In genomic region chr11:59263870-59264563, GRCm38 (mm10) we compare ENCODE assay signal across 8 mouse cellular contexts. TPM values are rescaled to one million over a fixed set of nuclear protein-coding genes. Genes with fewer than 3 reads are reported as not detected.
DNase-seq lines count a peak whose midpoint lies in the region; ATAC-seq and TF ChIP-seq lines count a peak whose summit lies in the region.

No protein-coding gene starts in this region.

- TF ChIP-seq CTCF in thymus, adult 2 months (IDR thresholded peaks at IDR 0.05; ENCODE audit: borderline replicate concordance, control insufficient read depth, extremely low read depth, insufficient read depth, low read length, poor library complexity), result no peak

- peak overlapping the region; percentile 33 for H3K9ac ChIP-seq in stomach, embryonic 14.5 days (replicated peaks; ENCODE audit: low read depth, low read length)

- TF ChIP-seq POLR2A in thymus, adult 2 months (IDR thresholded peaks at IDR 0.05; ENCODE audit: control insufficient read depth, extremely low read depth, insufficient read depth, low read length, poor library complexity), result no peak

- under 1% methylated on average over 56 of the region's 56 CpGs for WGBS in stomach, embryonic 14.5 days
- WGBS in thymus, adult 2 months, result 4% methylated on average over 56 of the region's 56 CpGs

- peak overlapping the region; percentile 95 for H3K4me2 ChIP-seq in stomach, embryonic 14.5 days (replicated peaks; ENCODE audit: low read depth, low read length)

- H3K27me3 ChIP-seq in stomach, embryonic 14.5 days (ENCODE audit: control insufficient read depth, insufficient read depth, low read length), result peaks cover 17% of the 10 kb centered on the region
- peaks cover 15% of the 10 kb centered on the region for H3K27me3 ChIP-seq in thymus, adult 2 months (ENCODE audit: control insufficient read depth, insufficient read depth, low read length)

- intact Hi-C loops in left cerebral cortex, postnatal 10 days (cut with DNase I), result no loop called here

- DNase-seq in left cerebral cortex, postnatal 10 days (ENCODE audit: extremely low spot score in 1 of 2, low spot score in 2 of 2), result peak; percentile 20 to 74
- no peak for DNase-seq in left cerebral cortex, adult 8-10 months (ENCODE audit: low spot score in 2 of 2)
- peak; percentile 80 for DNase-seq in embryo, embryonic 11 days
- peak; percentile 55 for DNase-seq in heart, postnatal 4 days
- peak; percentile 27 to 31 for DNase-seq in layer of hippocampus, postnatal 36 days
- DNase-seq in lung, postnatal 4 days, result peak; percentile 74 to 87
- no peak for DNase-seq in thymus, adult 2 months

- H3K27ac ChIP-seq in stomach, embryonic 14.5 days (ENCODE audit: low read length), result no peak overlapping the region
- no peak overlapping the region for H3K27ac ChIP-seq in thymus, adult 2 months (ENCODE audit: control insufficient read depth, insufficient read depth, low read length)

- ATAC-seq in stomach, embryonic 14.5 days (ENCODE audit: insufficient number of reproducible peaks, insufficient read depth, low FRiP score, low read depth), result peak; percentile 58

- H3K4me1 ChIP-seq in stomach, embryonic 14.5 days (ENCODE audit: control insufficient read depth, insufficient read depth, low read length), result peaks cover 3% of the 10 kb centered on the region; the same call in 1 of the 2 replicates
- no peaks in the 10 kb centered on the region for H3K4me1 ChIP-seq in thymus, adult 2 months (replicated peaks; ENCODE audit: control insufficient read depth, insufficient read depth, low read length)

- peak overlapping the region; percentile 52 for H3K4me3 ChIP-seq in stomach, embryonic 14.5 days (ENCODE audit: low read depth, low read length)
- H3K4me3 ChIP-seq in thymus, adult 2 months (ENCODE audit: control insufficient read depth, insufficient read depth, low read length), result no peak overlapping the region

- H3K9me3 ChIP-seq in stomach, embryonic 14.5 days (ENCODE audit: control insufficient read depth, low read depth, low read length), result no peaks in the 10 kb centered on the region; the same call in 1 of the 2 replicates

- H3K36me3 ChIP-seq in stomach, embryonic 14.5 days (ENCODE audit: control insufficient read depth, insufficient read depth, low read length), result no peaks in the 10 kb centered on the region
- H3K36me3 ChIP-seq in thymus, adult 2 months (ENCODE audit: control insufficient read depth, insufficient read depth, low read length), result no peaks in the 10 kb centered on the region

RNA-seq across cellular contexts. Expression of gene Wnt3a, which starts 26.5 kb away (rescaled TPM):
- total RNA-seq in left cerebral cortex, postnatal 10 days (2021), result not detected
- not detected for total RNA-seq in left cerebral cortex, adult 8-10 months (2022)
- total RNA-seq in heart, postnatal 4 days (2021), result not detected
- total RNA-seq in layer of hippocampus, postnatal 36 days (2021), result not detected
- polyA plus RNA-seq in stomach, embryonic 14.5 days (2014; fragmentation: Nextera tagmentation; extraction: Ambion mirVana), result not detected in 2 replicates
- 0.28 TPM in 1 of 2 replicates, not detected in the other for polyA plus RNA-seq in thymus, adult 2 months (2012; rRNA removed)

RNA-seq across cellular contexts. Expression of gene Arf1, which starts 35.9 kb away (rescaled TPM):
- total RNA-seq in left cerebral cortex, postnatal 10 days (2021), result 100 to 1,000 TPM; 433 to 443 TPM
- 100 to 1,000 TPM; 419 to 439 (median 436) TPM for total RNA-seq in left cerebral cortex, adult 8-10 months (2022)
- total RNA-seq in heart, postnatal 4 days (2021), result 100 to 1,000 TPM; 389 to 395 TPM
- total RNA-seq in layer of hippocampus, postnatal 36 days (2021), result 100 to 1,000 TPM; 489 to 533 TPM
- polyA plus RNA-seq in stomach, embryonic 14.5 days (2014; fragmentation: Nextera tagmentation; extraction: Ambion mirVana), result 655 and 669 TPM in 2 replicates
- polyA plus RNA-seq in thymus, adult 2 months (2012; rRNA removed), result 503 and 561 TPM in 2 replicates

RNA-seq across cellular contexts. Expression of gene Wnt9a, which starts 42.7 kb away (rescaled TPM):
- 10 to 100 TPM; 14.0 to 15.2 TPM for total RNA-seq in left cerebral cortex, postnatal 10 days (2021)
- total RNA-seq in left cerebral cortex, adult 8-10 months (2022), result 10 to 100 TPM; 14.1 to 15.6 (median 14.9) TPM
- 1 to 10 TPM; 5.6 to 5.7 TPM for total RNA-seq in heart, postnatal 4 days (2021)
- 1 to 10 TPM; 3.1 to 3.6 TPM for total RNA-seq in layer of hippocampus, postnatal 36 days (2021)
- 2.3 and 3.1 TPM in 2 replicates for polyA plus RNA-seq in stomach, embryonic 14.5 days (2014; fragmentation: Nextera tagmentation; extraction: Ambion mirVana)
- 1.3 and 2.2 TPM in 2 replicates for polyA plus RNA-seq in thymus, adult 2 months (2012; rRNA removed)

RNA-seq across cellular contexts. Expression of gene 2310033P09Rik, which starts 55.9 kb away (rescaled TPM):
- total RNA-seq in left cerebral cortex, postnatal 10 days (2021), result 10 to 100 TPM; 19.7 to 20.4 TPM
- 10 to 100 TPM; 19.1 to 24.6 (median 20.4) TPM for total RNA-seq in left cerebral cortex, adult 8-10 months (2022)
- total RNA-seq in heart, postnatal 4 days (2021), result 10 to 100 TPM; 10.6 to 12.4 TPM
- total RNA-seq in layer of hippocampus, postnatal 36 days (2021), result 10 to 100 TPM; 24.0 to 25.2 TPM
- polyA plus RNA-seq in stomach, embryonic 14.5 days (2014; fragmentation: Nextera tagmentation; extraction: Ambion mirVana), result 28.7 and 34.3 TPM in 2 replicates
- polyA plus RNA-seq in thymus, adult 2 months (2012; rRNA removed), result 30.0 and 30.5 TPM in 2 replicates

Comparison
In these comparisons a context has a peak if more than half of its experiments do, and no peak if none do; other contexts are left out.
1. DNase-seq: peak in left cerebral cortex, postnatal 10 days (2 of 2), embryo, embryonic 11 days (single experiment), heart, postnatal 4 days (single experiment), layer of hippocampus, postnatal 36 days (2 of 2) and lung, postnatal 4 days (2 of 2); none in left cerebral cortex, adult 8-10 months (0 of 2) and thymus, adult 2 months (single experiment).